ENCODE assay signal across 20 mouse cellular contexts in genomic region chr3:76467229-76467874, GRCm38 (mm10).
"Had no signal": no experiment of that assay in that cellular context is flagged by ENCODE, and none has a peak within 500 bp of the region (broad histone marks: within the 10 kb centered on the region; RNA-seq: fewer than 3 reads in every experiment).

No protein-coding gene starts in this region.

- H3K4me3 ChIP-seq: layer of hippocampus, adult 2 months; limb, embryonic 10.5 days; limb, embryonic 13.5 days; liver, embryonic 12.5 days; liver, embryonic 15.5 days; lung, embryonic 15.5 days; megakaryocyte, embryonic 14.5 days; midbrain, embryonic 10.5 days; myocyte; neural tube, embryonic 13.5 days had no signal

- H3K9ac ChIP-seq: limb, embryonic 13.5 days; liver, embryonic 12.5 days; liver, embryonic 15.5 days; lung, embryonic 15.5 days; neural tube, embryonic 13.5 days had no signal

- ATAC-seq: liver, embryonic 12.5 days had no signal

- H3K4me1 ChIP-seq: limb, embryonic 10.5 days; limb, embryonic 13.5 days; liver, embryonic 12.5 days; liver, embryonic 15.5 days; lung, embryonic 15.5 days; megakaryocyte, embryonic 14.5 days; midbrain, embryonic 10.5 days; neural tube, embryonic 13.5 days had no signal

- H3K27me3 ChIP-seq: limb, embryonic 13.5 days; liver, embryonic 12.5 days; liver, embryonic 15.5 days; lung, embryonic 15.5 days; megakaryocyte, embryonic 14.5 days; neural tube, embryonic 13.5 days had no signal

- H3K27ac ChIP-seq: kidney, postnatal 0 days; layer of hippocampus, adult 2 months; limb, embryonic 10.5 days; limb, embryonic 13.5 days; liver, embryonic 12.5 days; liver, embryonic 15.5 days; lung, embryonic 15.5 days; midbrain, embryonic 10.5 days; neural tube, embryonic 13.5 days had no signal

- H3K9me3 ChIP-seq: limb, embryonic 10.5 days; limb, embryonic 13.5 days; liver, embryonic 12.5 days; liver, embryonic 15.5 days; lung, embryonic 15.5 days; midbrain, embryonic 10.5 days; neural tube, embryonic 13.5 days had no signal

- DNase-seq: kidney, postnatal 25 days; layer of hippocampus, adult 9-11 months; liver; lung, adult 18-20 months; lung, postnatal 10 days; lung, postnatal 36 days; midbrain, embryonic 14.5 days; thymus, adult 18-20 months; thymus, postnatal 36 days had no signal

- H3K36me3 ChIP-seq: limb, embryonic 10.5 days; limb, embryonic 13.5 days; liver, embryonic 12.5 days; liver, embryonic 15.5 days; lung, embryonic 15.5 days; midbrain, embryonic 10.5 days; neural tube, embryonic 13.5 days had no signal

- H3K4me2 ChIP-seq: limb, embryonic 13.5 days; liver, embryonic 12.5 days; liver, embryonic 15.5 days; lung, embryonic 15.5 days; neural tube, embryonic 13.5 days had no signal
